Mouse (Mus musculus) forebrain, embryonic 16.5 days (tissue): ENCODE results near the gene Msln. TPM values are rescaled to one million over a fixed set of nuclear protein-coding genes. Genes with fewer than 3 reads are reported as not detected.

Experiments
- ATAC-seq: fragments of 200-750 bp; cut with Nextera tagmentation; 2 replicates; pipeline ENCODE4 v1.8.0; 2017; ENCODE audit warnings: mild to moderate bottlenecking, moderate library complexity
- H3K27ac ChIP-seq: fragments of 300-500 bp; sonication (generic); 2 replicates; pipeline ENCODE4 v1.5.1; 2014; ENCODE audit warnings: low read length, control low read depth
- H3K27me3 ChIP-seq: fragments of 300-500 bp; sonication (generic); replicated peaks from 2 replicates; pipeline ENCODE4 v1.6.1; 2014; ENCODE audit warnings: low read length; ENCODE audit not compliant: control insufficient read depth, insufficient read depth
- H3K36me3 ChIP-seq: fragments of 300-500 bp; sonication (generic); 2 replicates; pipeline ENCODE4 v1.6.1; 2014; ENCODE audit not compliant: control insufficient read depth, insufficient read depth
- H3K4me1 ChIP-seq: fragments of 300-500 bp; sonication (generic); replicated peaks from 2 replicates; pipeline ENCODE4 v1.6.1; 2014; ENCODE audit warnings: low read length; ENCODE audit not compliant: control insufficient read depth, insufficient read depth
- H3K4me2 ChIP-seq: fragments of 300-500 bp; sonication (generic); 2 replicates; pipeline ENCODE4 v1.6.1; 2014; ENCODE audit warnings: mild to moderate bottlenecking, low read length, control low read depth
- H3K4me3 ChIP-seq: fragments of 300-500 bp; sonication (generic); replicated peaks from 2 replicates; pipeline ENCODE4 v1.5.1; 2014; ENCODE audit warnings: mild to moderate bottlenecking, low read length, control low read depth
- H3K9ac ChIP-seq: fragments of 300-500 bp; sonication (generic); replicated peaks from 2 replicates; pipeline ENCODE4 v1.6.1; 2014; ENCODE audit warnings: low read depth, low read length, control low read depth
- H3K9me3 ChIP-seq: fragments of 300-500 bp; sonication (generic); 2 replicates; pipeline ENCODE4 v1.6.1; 2016; ENCODE audit warnings: low read length; ENCODE audit not compliant: control insufficient read depth
- WGBS: fragments of 180-500 bp; shearing (Covaris S2); extraction: QIAGEN DNeasy Blood & Tissue Kit; methylation state at CpG from one replicate; pipeline ENCODE4 v1.1.7; 2014; 5-methylcytosine and 5-hydroxymethylcytosine counted together
- polyA plus RNA-seq: library from polyadenylated mRNA; unstranded; fragments of >200 nt; fragmentation: Nextera tagmentation; extraction: Ambion mirVana; gene quantifications from 2 replicates; pipeline ENCODE4 v1.2.1, GENCODE M21; 2015

Gene Msln
- polyA plus RNA-seq, 1 experiment from 2014 or later: 0.85 TPM

GRCm38 (mm10) chr17:25717691-25718090, 36.5 kb downstream of the Msln start:
- Histone ChIP-seq H3K4me1 (peaks cover 8% of the 10 kb centered on the region), H3K36me3 (no peaks in the 10 kb centered on the region), H3K9ac (peak overlapping the region; percentile 35), H3K9me3 (no peaks in the 10 kb centered on the region), H3K27me3 (peaks cover 26% of the 10 kb centered on the region), H3K4me3 (peak overlapping the region; percentile 39), H3K4me2 (peak overlapping the region; percentile 61), H3K27ac (no peak overlapping the region)
- no peak; the same call in 1 of the 2 replicates for ATAC-seq
- WGBS: 12% methylated on average over 6 of the region's 6 CpGs

GRCm38 (mm10) chr17:25716711-25717637, 37.2 kb downstream of the Msln start, which contains the start of gene Gng13:
Gene Gng13 (plus strand): TSS chr17:25717171.
- peak; percentile 18; the same call in 1 of the 2 replicates for ATAC-seq
- WGBS: under 1% methylated on average over 45 of the region's 45 CpGs
- H3K9ac ChIP-seq: peak within 1 kb of the TSS; percentile 35

GRCm38 (mm10) chr17:25716130-25716529, 38.0 kb downstream of the Msln start:
- H3K9me3 ChIP-seq: no peaks in the 10 kb centered on the region
- H3K27ac ChIP-seq: no peak overlapping the region
- peaks cover 8% of the 10 kb centered on the region for H3K4me1 ChIP-seq
- WGBS: 2% methylated on average over 6 of the region's 6 CpGs
- H3K4me3 ChIP-seq: no peak overlapping the region
- H3K36me3 ChIP-seq: no peaks in the 10 kb centered on the region
- H3K4me2 ChIP-seq: no peak overlapping the region
- ATAC-seq: no peak
- H3K27me3 ChIP-seq: peaks cover 26% of the 10 kb centered on the region
- H3K9ac ChIP-seq: no peak overlapping the region

More at GRCm38 (mm10) chr17:25716711-25717637, 37.2 kb downstream of the Msln start, which contains the start of gene Gng13:
- Histone ChIP-seq H3K4me2 (peak within 1 kb of the TSS; percentile 61), H3K27ac (no peak within 1 kb of the TSS), H3K4me3 (peak within 1 kb of the TSS; percentile 39), H3K27me3 (peaks cover 26% of the 10 kb centered on the region), H3K9me3 (no peaks in the 10 kb centered on the region), H3K4me1 (peaks cover 8% of the 10 kb centered on the region), H3K36me3 (no peaks in the 10 kb centered on the region)

- WGBS: 59% methylated on average over 3 of the region's 3 CpGs
These were observed 38.6 kb downstream of the Msln start for GRCm38 (mm10) chr17:25715627-25716026.

GRCm38 (mm10) chr17:25711136-25711535, 43.0 kb downstream of the Msln start:
- ATAC-seq: no peak
- no peak overlapping the region for H3K4me2 ChIP-seq
- no peaks in the 10 kb centered on the region for H3K4me1 ChIP-seq
- H3K9me3 ChIP-seq: no peaks in the 10 kb centered on the region
- no peak overlapping the region for H3K9ac ChIP-seq
- peaks cover 5% of the 10 kb centered on the region for H3K27me3 ChIP-seq
- no peak overlapping the region for H3K4me3 ChIP-seq
- no peak overlapping the region for H3K27ac ChIP-seq
- 88% methylated on average over 4 of the region's 4 CpGs for WGBS
- H3K36me3 ChIP-seq: no peaks in the 10 kb centered on the region

More at GRCm38 (mm10) chr17:25715627-25716026, 38.6 kb downstream of the Msln start:
- Histone ChIP-seq H3K4me3 (no peak overlapping the region), H3K9me3 (no peaks in the 10 kb centered on the region), H3K27me3 (peaks cover 26% of the 10 kb centered on the region), H3K36me3 (no peaks in the 10 kb centered on the region), H3K4me1 (peaks cover 8% of the 10 kb centered on the region), H3K27ac (no peak overlapping the region), H3K4me2 (no peak overlapping the region), H3K9ac (no peak overlapping the region)
- no peak for ATAC-seq

- Histone ChIP-seq H3K9ac (no peak overlapping the region), H3K36me3 (no peaks in the 10 kb centered on the region), H3K4me2 (no peak overlapping the region), H3K9me3 (no peaks in the 10 kb centered on the region), H3K27ac (no peak overlapping the region), H3K27me3 (no peaks in the 10 kb centered on the region), H3K4me3 (no peak overlapping the region), H3K4me1 (no peaks in the 10 kb centered on the region)
- WGBS: 95% methylated on average over 2 of the region's 2 CpGs
- ATAC-seq: no peak
These were observed 44.2 kb downstream of the Msln start for GRCm38 (mm10) chr17:25709994-25710393.

- no peak overlapping the region for H3K27ac ChIP-seq
- no peak overlapping the region for H3K4me2 ChIP-seq
- ATAC-seq: no peak
- no peaks in the 10 kb centered on the region for H3K36me3 ChIP-seq
- H3K4me3 ChIP-seq: no peak overlapping the region
- H3K4me1 ChIP-seq: no peaks in the 10 kb centered on the region
- WGBS: 58% methylated on average over 9 of the region's 9 CpGs
- H3K27me3 ChIP-seq: no peaks in the 10 kb centered on the region
- no peak overlapping the region for H3K9ac ChIP-seq
- no peaks in the 10 kb centered on the region for H3K9me3 ChIP-seq
These were observed 53.2 kb downstream of the Msln start for GRCm38 (mm10) chr17:25700863-25701496.
